Mouse (Mus musculus) neural tube, embryonic 13.5 days (tissue): ENCODE data around the gene Wdr24. TPM values are rescaled to one million over a fixed set of nuclear protein-coding genes. Genes with fewer than 3 reads are reported as not detected.
A peak's percentile ranks its signal among the peaks of the same experiment; 100 is the strongest.

Source experiments
- ATAC-seq: fragments of 200-750 bp; cut with Nextera tagmentation; 2 replicates; pipeline ENCODE4 v1.8.0; 2017; ENCODE audit warnings: low read depth, mild to moderate bottlenecking, moderate TSS enrichment, moderate library complexity
- H3K27ac ChIP-seq: fragments of 300-500 bp; sonication (generic); replicated peaks from 2 replicates; pipeline ENCODE4 v1.5.1; 2015; ENCODE audit warnings: moderate library complexity, mild to moderate bottlenecking, inconsistent platforms
- H3K27me3 ChIP-seq: fragments of 300-500 bp; sonication (generic); 2 replicates; pipeline ENCODE4 v1.6.1; 2015; ENCODE audit warnings: mild to moderate bottlenecking, inconsistent platforms
- H3K36me3 ChIP-seq: fragments of 300-500 bp; sonication (generic); 2 replicates; pipeline ENCODE4 v1.6.1; 2015; ENCODE audit warnings: mild to moderate bottlenecking, inconsistent platforms
- H3K4me1 ChIP-seq: fragments of 300-500 bp; sonication (generic); replicated peaks from 2 replicates; pipeline ENCODE4 v1.6.1; 2015; ENCODE audit warnings: inconsistent platforms
- H3K4me2 ChIP-seq: fragments of 300-500 bp; sonication (generic); 2 replicates; pipeline ENCODE4 v1.6.1; 2015; ENCODE audit warnings: inconsistent platforms, mild to moderate bottlenecking, moderate library complexity
- H3K4me3 ChIP-seq: fragments of 300-500 bp; sonication (generic); 2 replicates; pipeline ENCODE4 v1.5.1; 2015; ENCODE audit warnings: mild to moderate bottlenecking, inconsistent platforms
- H3K9ac ChIP-seq: fragments of 300-500 bp; sonication (generic); 2 replicates; pipeline ENCODE4 v1.6.1; 2015; ENCODE audit warnings: moderate library complexity, mild to moderate bottlenecking, inconsistent platforms
- H3K9me3 ChIP-seq: fragments of 300-500 bp; sonication (generic); 2 replicates; pipeline ENCODE4 v1.6.1; 2016; ENCODE audit warnings: inconsistent platforms
- WGBS: fragments of 180-500 bp; shearing (Covaris S2); methylation state at CpG from one replicate; pipeline ENCODE4 v1.1.7; 2015; 5-methylcytosine and 5-hydroxymethylcytosine counted together
- polyA plus RNA-seq: library from polyadenylated mRNA; unstranded; fragments of >200 nt; fragmentation: Nextera tagmentation; extraction: Ambion mirVana; gene quantifications from 2 replicates; pipeline ENCODE4 v1.2.1, GENCODE M21; 2015

Gene Wdr24
- polyA plus RNA-seq, 1 experiment from 2014 or later = 28.3 TPM

- H3K9me3 ChIP-seq = no peaks in the 10 kb centered on the region
- 1% methylated on average over 66 of the region's 100 CpGs for WGBS
- H3K9ac ChIP-seq = peak within 1 kb of the TSS; percentile 99
- peak within 1 kb of the TSS; percentile 97 for H3K4me2 ChIP-seq
- peaks cover 55% of the 10 kb centered on the region for H3K4me1 ChIP-seq
- H3K27ac ChIP-seq = peak within 1 kb of the TSS; percentile 98
- peak; percentile 90 for ATAC-seq
- H3K27me3 ChIP-seq = peaks cover 5% of the 10 kb centered on the region; the same call in 1 of the 2 replicates
- H3K36me3 ChIP-seq = 0 out of 2 replicates have a peak, but pooled peaks cover 3% of the 10 kb centered on the region
- peak within 1 kb of the TSS; percentile 91 for H3K4me3 ChIP-seq
Observed at GRCm38 (mm10) chr17:25808789-25809605, 14.4 kb upstream of the Wdr24 start, which contains the start of gene Fbxl16. Gene Fbxl16, plus strand, starts transcription at chr17:25809085.

DNA sequence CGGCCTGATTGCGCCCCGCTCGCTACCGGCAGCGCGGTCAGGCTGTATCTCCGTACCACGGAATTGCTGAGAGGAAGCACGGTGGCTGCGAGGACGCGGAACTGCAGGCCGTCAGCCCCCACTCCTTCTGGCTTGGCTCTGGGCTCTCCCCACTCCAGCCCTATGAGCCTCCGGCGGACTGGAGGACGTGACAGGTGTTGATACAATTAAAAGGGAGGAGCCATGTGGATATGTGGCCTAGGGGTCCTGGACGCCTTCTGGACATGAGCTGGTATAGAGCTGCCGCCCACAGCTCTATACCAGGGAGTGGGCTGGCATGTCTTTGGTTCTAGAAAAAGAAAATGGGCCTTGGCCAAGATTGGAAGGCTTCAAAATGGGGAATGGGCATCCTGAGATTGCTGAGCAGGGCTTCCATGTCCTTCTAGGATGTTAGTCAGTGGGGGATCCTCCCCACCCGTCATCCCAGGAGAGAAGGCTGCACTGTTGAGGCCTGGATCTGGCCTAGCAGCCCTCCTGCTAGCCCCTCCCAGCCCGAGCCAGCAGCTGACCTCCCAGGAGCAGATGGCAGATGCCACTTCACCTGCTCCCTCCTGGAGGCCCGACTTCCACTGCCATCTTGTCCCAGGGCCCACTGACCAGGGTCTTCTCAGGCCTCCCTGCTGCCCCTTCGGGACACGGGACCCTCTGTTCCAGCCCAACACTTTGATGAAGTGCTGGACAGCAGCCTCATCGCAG is 13.7 kb upstream of the Wdr24 start:
- Histone ChIP-seq H3K9me3 (no peaks in the 10 kb centered on the region), H3K4me3 (peak overlapping the region; percentile 91), H3K27ac (peak overlapping the region; percentile 98), H3K9ac (peak overlapping the region; percentile 99), H3K4me1 (peaks cover 53% of the 10 kb centered on the region), H3K27me3 (peaks cover 5% of the 10 kb centered on the region; the same call in 1 of the 2 replicates), H3K36me3 (0 out of 2 replicates have a peak, but pooled peaks cover 3% of the 10 kb centered on the region), H3K4me2 (peak overlapping the region; percentile 97)
- ATAC-seq = peak; percentile 66
- 4% methylated on average over 25 of the region's 25 CpGs for WGBS

DNA sequence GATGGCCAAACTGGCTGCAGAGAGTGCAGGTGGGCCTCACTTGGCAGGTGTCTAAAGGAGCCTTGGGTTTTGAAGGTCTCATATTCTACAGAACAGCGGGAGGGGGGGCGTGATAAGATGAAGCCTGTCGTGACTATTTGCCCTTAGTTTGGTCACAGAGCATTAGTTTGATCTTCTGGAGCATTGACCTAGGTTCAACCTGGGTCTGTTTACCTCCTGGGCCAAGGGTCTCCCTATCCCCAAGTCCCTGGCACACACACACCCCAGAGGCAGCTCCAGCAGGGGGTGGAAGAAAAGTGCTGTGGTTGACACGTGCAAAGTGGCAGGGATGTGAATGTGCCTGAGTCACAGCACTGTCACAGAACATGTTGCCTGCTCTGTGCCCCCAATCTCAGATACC is 12.5 kb upstream of the Wdr24 start:
- H3K4me1 ChIP-seq = peaks cover 53% of the 10 kb centered on the region
- peaks cover 5% of the 10 kb centered on the region; the same call in 1 of the 2 replicates for H3K27me3 ChIP-seq
- H3K4me3 ChIP-seq = peak overlapping the region; percentile 91; the same call in 1 of the 2 replicates
- H3K9me3 ChIP-seq = no peaks in the 10 kb centered on the region
- 0 out of 2 replicates have a peak, but pooled peaks cover 3% of the 10 kb centered on the region for H3K36me3 ChIP-seq
- peak overlapping the region; percentile 99 for H3K9ac ChIP-seq
- WGBS = 81% methylated on average over 4 of the region's 4 CpGs
- no peak overlapping the region for H3K27ac ChIP-seq
- H3K4me2 ChIP-seq = peak overlapping the region; percentile 97
- ATAC-seq = no peak

- Histone ChIP-seq H3K9me3 (no peaks in the 10 kb centered on the region), H3K27me3 (peaks cover 18% of the 10 kb centered on the region), H3K9ac (peak overlapping the region; percentile 53), H3K4me1 (peaks cover 47% of the 10 kb centered on the region), H3K4me3 (peak overlapping the region; percentile 21), H3K36me3 (peaks cover 26% of the 10 kb centered on the region), H3K4me2 (peak overlapping the region; percentile 47), H3K27ac (no peak overlapping the region; the same call in 1 of the 2 replicates)
- WGBS = under 1% methylated on average over 20 of the region's 20 CpGs
- no peak for ATAC-seq
Observed at GRCm38 (mm10) chr17:25813471-25813870, 10.0 kb upstream of the Wdr24 start.

GRCm38 (mm10) chr17:25817662-25818061 is 5.8 kb upstream of the Wdr24 start:
- no peak for ATAC-seq
- Histone ChIP-seq H3K4me2 (no peak overlapping the region), H3K4me1 (peaks cover 16% of the 10 kb centered on the region), H3K27ac (no peak overlapping the region), H3K9ac (no peak overlapping the region), H3K4me3 (no peak overlapping the region), H3K27me3 (peaks cover 39% of the 10 kb centered on the region), H3K36me3 (peaks cover 39% of the 10 kb centered on the region), H3K9me3 (no peaks in the 10 kb centered on the region)
- WGBS = 88% methylated on average over 11 of the region's 11 CpGs

- Histone ChIP-seq H3K4me1 (peaks cover 11% of the 10 kb centered on the region), H3K36me3 (peaks cover 39% of the 10 kb centered on the region), H3K4me2 (no peak overlapping the region), H3K27ac (no peak overlapping the region), H3K4me3 (no peak overlapping the region), H3K9ac (no peak overlapping the region), H3K27me3 (peaks cover 39% of the 10 kb centered on the region), H3K9me3 (no peaks in the 10 kb centered on the region)
- 7% methylated on average over 46 of the region's 46 CpGs for WGBS
- ATAC-seq = no peak
Observed at GRCm38 (mm10) chr17:25818851-25819780, 4.3 kb upstream of the Wdr24 start.

- no peak for ATAC-seq
- Histone ChIP-seq H3K36me3 (peaks cover 38% of the 10 kb centered on the region), H3K4me1 (peaks cover 61% of the 10 kb centered on the region), H3K9me3 (no peaks in the 10 kb centered on the region), H3K9ac (peak overlapping the region; percentile 91), H3K4me2 (peak overlapping the region; percentile 99), H3K4me3 (peak overlapping the region; percentile 69), H3K27me3 (peaks cover 16% of the 10 kb centered on the region), H3K27ac (no peak overlapping the region)
- 74% methylated on average over 16 of the region's 17 CpGs for WGBS
Observed at GRCm38 (mm10) chr17:25824362-25825142, 1.1 kb downstream of the Wdr24 start.

DNA sequence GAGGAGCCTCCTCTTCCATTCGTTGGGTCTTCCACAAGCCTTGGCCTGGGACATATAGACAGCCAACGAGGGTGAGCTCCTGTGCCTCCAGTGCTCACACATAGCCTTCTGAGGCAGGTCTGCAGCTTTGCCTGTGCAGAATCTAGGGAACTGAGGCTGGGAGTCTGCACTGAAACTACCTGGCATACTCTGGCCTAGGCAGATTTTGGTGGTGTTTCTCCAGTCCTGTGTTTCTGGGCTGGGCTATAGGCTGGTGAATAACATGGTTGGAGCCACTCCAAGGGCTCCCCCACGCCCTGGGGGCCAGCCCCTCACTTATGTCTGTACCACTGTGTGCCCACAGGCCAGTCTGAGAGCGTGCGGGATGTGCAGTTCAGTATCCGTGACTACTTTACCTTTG is 1.9 kb downstream of the Wdr24 start:
- H3K27ac ChIP-seq = no peak overlapping the region
- peak overlapping the region; percentile 99 for H3K4me2 ChIP-seq
- peak overlapping the region; percentile 91; the same call in 1 of the 2 replicates for H3K9ac ChIP-seq
- WGBS = 89% methylated on average over 6 of the region's 6 CpGs
- H3K4me1 ChIP-seq = peaks cover 68% of the 10 kb centered on the region
- no peaks in the 10 kb centered on the region for H3K9me3 ChIP-seq
- H3K27me3 ChIP-seq = peaks cover 8% of the 10 kb centered on the region
- no peak for ATAC-seq
- peak overlapping the region; percentile 69; the same call in 1 of the 2 replicates for H3K4me3 ChIP-seq
- H3K36me3 ChIP-seq = peaks cover 37% of the 10 kb centered on the region

- no peak for ATAC-seq
- WGBS = 95% methylated on average over 27 of the region's 27 CpGs
- Histone ChIP-seq H3K27me3 (0 out of 2 replicates have a peak, but pooled peaks cover 2% of the 10 kb centered on the region), H3K4me2 (no peak overlapping the region), H3K27ac (no peak overlapping the region), H3K36me3 (peaks cover 42% of the 10 kb centered on the region), H3K9ac (no peak overlapping the region), H3K4me3 (no peak overlapping the region), H3K4me1 (peaks cover 76% of the 10 kb centered on the region), H3K9me3 (no peaks in the 10 kb centered on the region)
Observed at GRCm38 (mm10) chr17:25825984-25826570, 2.6 kb downstream of the Wdr24 start.

DNA sequence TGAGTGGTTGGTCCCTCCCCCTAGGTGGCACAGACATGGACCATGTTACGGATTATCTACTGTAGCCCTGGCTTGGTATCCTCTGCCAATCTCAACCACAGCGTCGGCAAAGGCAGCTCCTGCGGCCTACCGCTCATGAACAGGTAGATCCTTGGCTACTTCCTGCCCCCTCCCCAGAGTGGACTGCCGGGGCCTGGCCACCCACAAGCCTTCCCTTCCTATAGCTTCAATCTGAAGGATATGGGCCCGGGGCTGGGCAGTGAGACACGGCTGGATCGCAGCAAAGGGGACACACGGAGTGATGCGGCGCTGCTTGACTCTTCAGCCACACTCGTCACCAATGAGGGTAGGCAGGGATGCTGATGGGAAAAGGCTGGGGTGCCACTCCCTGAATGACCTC is 3.6 kb downstream of the Wdr24 start:
- Histone ChIP-seq H3K4me3 (no peak overlapping the region), H3K9ac (peak overlapping the region; percentile 38; the same call in 1 of the 2 replicates), H3K4me1 (peaks cover 85% of the 10 kb centered on the region), H3K27me3 (no peaks in the 10 kb centered on the region), H3K36me3 (peaks cover 51% of the 10 kb centered on the region), H3K27ac (no peak overlapping the region), H3K4me2 (no peak overlapping the region), H3K9me3 (no peaks in the 10 kb centered on the region)
- ATAC-seq = no peak
- 93% methylated on average over 13 of the region's 13 CpGs for WGBS
